Mouse (Mus musculus) embryonic facial prominence, embryonic 11.5 days (tissue): ENCODE data around the gene Cd3eap. TPM values are rescaled to one million over a fixed set of nuclear protein-coding genes. Genes with fewer than 3 reads are reported as not detected.
A peak's percentile ranks its signal among the peaks of the same experiment; 100 is the strongest.

Experiments used
- ATAC-seq: fragments of 200-750 bp; cut with Nextera tagmentation; replicated peaks from 2 replicates; pipeline ENCODE4 v1.8.0; 2017; ENCODE audit warnings: low read depth; ENCODE audit not compliant: insufficient number of reproducible peaks, low FRiP score, low TSS enrichment
- DNase-seq: peaks from one replicate; pipeline ENCODE4 v3.0.0-alpha.2; 2015; ENCODE audit warnings: low spot score
- H3K27ac ChIP-seq: fragments of 300-500 bp; sonication (generic); replicated peaks from 2 replicates; pipeline ENCODE4 v1.5.1; 2014; ENCODE audit warnings: mild to moderate bottlenecking, low read depth, low read length, control low read depth
- H3K27me3 ChIP-seq: fragments of 300-500 bp; sonication (generic); 2 replicates; pipeline ENCODE4 v1.6.1; 2014; ENCODE audit warnings: mild to moderate bottlenecking, low read length, moderate library complexity, mixed read lengths; ENCODE audit not compliant: control insufficient read depth, insufficient read depth
- H3K36me3 ChIP-seq: fragments of 300-500 bp; sonication (generic); replicated peaks from 2 replicates; pipeline ENCODE4 v1.6.1; 2014; ENCODE audit warnings: low read depth, mild to moderate bottlenecking, low read length, moderate library complexity, mixed read lengths; ENCODE audit not compliant: control insufficient read depth, insufficient read depth
- H3K4me1 ChIP-seq: fragments of 300-500 bp; sonication (generic); 2 replicates; pipeline ENCODE4 v1.6.1; 2014; ENCODE audit warnings: low read length, mixed read lengths; ENCODE audit not compliant: control insufficient read depth, insufficient read depth
- H3K4me2 ChIP-seq: fragments of 300-500 bp; sonication (generic); 2 replicates; pipeline ENCODE4 v1.6.1; 2014; ENCODE audit warnings: low read depth, mild to moderate bottlenecking, control low read depth, low read length, moderate library complexity
- H3K4me3 ChIP-seq: fragments of 300-500 bp; sonication (generic); 2 replicates; pipeline ENCODE4 v1.5.1; 2014; ENCODE audit warnings: low read depth, low read length, control low read depth
- H3K9ac ChIP-seq: fragments of 300-500 bp; sonication (generic); replicated peaks from 2 replicates; pipeline ENCODE4 v1.6.1; 2014; ENCODE audit warnings: mild to moderate bottlenecking, control low read depth, low read length
- H3K9me3 ChIP-seq: fragments of 300-500 bp; sonication (generic); replicated peaks from 2 replicates; pipeline ENCODE4 v1.6.1; 2016; ENCODE audit warnings: mild to moderate bottlenecking, low read length, inconsistent platforms, mixed read lengths; ENCODE audit not compliant: control insufficient read depth
- WGBS: fragments of 180-500 bp; shearing (Covaris S2); extraction: QIAGEN DNeasy Blood & Tissue Kit; methylation state at CpG from one replicate; pipeline ENCODE4 v1.1.7; 2014; 5-methylcytosine and 5-hydroxymethylcytosine counted together
- microRNA counts: library from miRNA; unstranded; fragments of <30 nt; microRNA quantifications from one replicate; lab custom pipeline; 2016
- microRNA-seq: library from miRNA; unstranded; fragments of <30 nt; microRNA quantifications from one replicate; pipeline ENCODE4, GENCODE M21; 2016; ENCODE audit warnings: borderline number of aligned reads
- polyA plus RNA-seq: library from polyadenylated mRNA; unstranded; fragments of >200 nt; fragmentation: Nextera tagmentation; extraction: Ambion mirVana; gene quantifications from 2 replicates; pipeline ENCODE4 v1.2.1, GENCODE M21; 2014

Gene Cd3eap
- polyA plus RNA-seq, 1 experiment from 2014 or later = 20.1 TPM

GRCm38 (mm10) chr7:19308454-19309277, 50.6 kb downstream of the Cd3eap start:
- peak overlapping the region; percentile 58 for H3K4me3 ChIP-seq
- H3K9me3 ChIP-seq = no peaks in the 10 kb centered on the region
- H3K4me1 ChIP-seq = peaks cover 6% of the 10 kb centered on the region
- ATAC-seq (peak; percentile 70), DNase-seq (peak; percentile 97)
- no peaks in the 10 kb centered on the region for H3K36me3 ChIP-seq
- H3K9ac ChIP-seq = peak overlapping the region; percentile 35; the same call in 1 of the 2 replicates
- under 1% methylated on average over 58 of the region's 58 CpGs for WGBS
- H3K27ac ChIP-seq = no peak overlapping the region
- H3K4me2 ChIP-seq = peak overlapping the region; percentile 75
- peaks cover 28% of the 10 kb centered on the region for H3K27me3 ChIP-seq

GRCm38 (mm10) chr7:19307739-19308453, 51.4 kb downstream of the Cd3eap start:
- ATAC-seq (peak; percentile 36), DNase-seq (peak; percentile 82)
- Histone ChIP-seq H3K9me3 (no peaks in the 10 kb centered on the region), H3K36me3 (no peaks in the 10 kb centered on the region), H3K9ac (peak overlapping the region; percentile 35; the same call in 1 of the 2 replicates), H3K4me2 (peak overlapping the region; percentile 75), H3K4me1 (peaks cover 6% of the 10 kb centered on the region), H3K27me3 (peaks cover 34% of the 10 kb centered on the region), H3K27ac (no peak overlapping the region), H3K4me3 (peak overlapping the region; percentile 58)
- WGBS = 3% methylated on average over 18 of the region's 18 CpGs

- Histone ChIP-seq H3K36me3 (no peaks in the 10 kb centered on the region), H3K4me3 (no peak overlapping the region), H3K27ac (no peak overlapping the region), H3K9ac (no peak overlapping the region), H3K4me1 (peaks cover 6% of the 10 kb centered on the region), H3K4me2 (peak overlapping the region; percentile 75), H3K9me3 (no peaks in the 10 kb centered on the region), H3K27me3 (peaks cover 41% of the 10 kb centered on the region)
- no peak for ATAC-seq
- DNase-seq = no peak
- 64% methylated on average over 25 of the region's 25 CpGs for WGBS
Observed at GRCm38 (mm10) chr7:19306819-19307738, 52.2 kb downstream of the Cd3eap start.

MicroRNAs within 50 kb of the gene (microRNA counts, 519-probe panel; counts per million panel counts)
- microRNA mmu-miR-343 (lab: Ali Mortazavi, UCI) = not detected

Small RNA genes within 50 kb of the gene (microRNA-seq; reads per million reads assigned to microRNA genes)
- not detected for gene Mir343

Other genes with a start within 250 kb of the Cd3eap start
- 2.4 TPM in 2 replicates for gene Gm4969, start 241.1 kb downstream of the Cd3eap start, polyA plus RNA-seq
- 7.4 and 7.7 TPM in 2 replicates for gene Fbxo46, start 239.6 kb downstream of the Cd3eap start, polyA plus RNA-seq
- gene Qpctl, start 210.2 kb downstream of the Cd3eap start, polyA plus RNA-seq = 9.4 and 9.7 TPM in 2 replicates
- 157 and 171 TPM in 2 replicates for gene Snrpd2, start 209.8 kb downstream of the Cd3eap start, polyA plus RNA-seq
- gene Gipr, start 193.4 kb downstream of the Cd3eap start, polyA plus RNA-seq = 0.15 and 0.77 TPM in 2 replicates
- gene Eml2, start 183.1 kb downstream of the Cd3eap start, polyA plus RNA-seq = 2.1 and 2.3 TPM in 2 replicates
- gene Gpr4, start 146.9 kb downstream of the Cd3eap start, polyA plus RNA-seq = 1.4 and 1.8 TPM in 2 replicates
- gene Opa3, start 131.1 kb downstream of the Cd3eap start, polyA plus RNA-seq = 39.5 and 45.5 TPM in 2 replicates
- 53.2 and 54.9 TPM in 2 replicates for gene Vasp, start 87.7 kb downstream of the Cd3eap start, polyA plus RNA-seq
- gene Ppm1n, start 79.4 kb downstream of the Cd3eap start, polyA plus RNA-seq = not detected in 2 replicates
- gene Rtn2, start 76.9 kb downstream of the Cd3eap start, polyA plus RNA-seq = 15.8 and 17.5 TPM in 2 replicates
- not detected in 2 replicates for gene Fosb, start 49.4 kb downstream of the Cd3eap start, polyA plus RNA-seq
- 87.1 and 94.5 TPM in 2 replicates for gene Ercc1, start 14.7 kb downstream of the Cd3eap start, polyA plus RNA-seq
- 4.7 and 5.2 TPM in 2 replicates for gene Ppp1r13l, start 266 bp upstream of the Cd3eap start, polyA plus RNA-seq
- 7.1 and 8.2 TPM in 2 replicates for gene Ercc2, start 22.5 kb upstream of the Cd3eap start, polyA plus RNA-seq
- 3.9 and 5.6 TPM in 2 replicates for gene Klc3, start 44.6 kb upstream of the Cd3eap start, polyA plus RNA-seq
- 0.17 TPM in 1 of 2 replicates, not detected in the other for gene Ckm, start 45.3 kb upstream of the Cd3eap start, polyA plus RNA-seq
- gene Mark4, start 99.3 kb upstream of the Cd3eap start, polyA plus RNA-seq = 7.9 and 8.6 TPM in 2 replicates
- 1.2 and 1.7 TPM in 2 replicates for gene Exoc3l2, start 103.8 kb upstream of the Cd3eap start, polyA plus RNA-seq
- gene Bloc1s3, start 148.9 kb upstream of the Cd3eap start, polyA plus RNA-seq = 2.3 and 2.6 TPM in 2 replicates
- 51.7 and 58.2 TPM in 2 replicates for gene Trappc6a, start 148.9 kb upstream of the Cd3eap start, polyA plus RNA-seq
- 0.08 TPM in 1 of 2 replicates, not detected in the other for gene Nkpd1, start 158.4 kb upstream of the Cd3eap start, polyA plus RNA-seq
- gene Ppp1r37, start 203.6 kb upstream of the Cd3eap start, polyA plus RNA-seq = 3.6 and 3.7 TPM in 2 replicates
- 0.22 and 0.31 TPM in 2 replicates for gene Zfp296, start 217.8 kb upstream of the Cd3eap start, polyA plus RNA-seq
- gene Gemin7, start 218.1 kb upstream of the Cd3eap start, polyA plus RNA-seq = 158 and 167 TPM in 2 replicates
- gene Clasrp, start 245.0 kb upstream of the Cd3eap start, polyA plus RNA-seq = 36.0 and 37.4 TPM in 2 replicates